Mouse (Mus musculus): ENCODE measurements around the gene Eomes.

Gene Eomes

GRCm38 (mm10) chr9:118488138-118488895 lies 10.3 kb downstream of the Eomes start:
- DNase-seq = peak; percentile 60

GRCm38 (mm10) chr9:118488896-118489578 lies 11.0 kb downstream of the Eomes start:
- no peak for DNase-seq

GRCm38 (mm10) chr9:118489579-118490019 lies 11.6 kb downstream of the Eomes start:
- DNase-seq = peak; percentile 54

- no peak for DNase-seq
Measured at GRCm38 (mm10) chr9:118491195-118491594, 13.2 kb downstream of the Eomes start.

GRCm38 (mm10) chr9:118492932-118493698 lies 15.1 kb downstream of the Eomes start:
- DNase-seq = no peak

- DNase-seq = no peak
Measured at GRCm38 (mm10) chr9:118494106-118494505, 16.1 kb downstream of the Eomes start.

- no peak for DNase-seq
Measured at GRCm38 (mm10) chr9:118495933-118496332, 17.9 kb downstream of the Eomes start.

GRCm38 (mm10) chr9:118496952-118497351 lies 18.9 kb downstream of the Eomes start:
- DNase-seq = no peak

GRCm38 (mm10) chr9:118498061-118498460 lies 20.0 kb downstream of the Eomes start:
- no peak for DNase-seq

- no peak for DNase-seq
Measured at GRCm38 (mm10) chr9:118500963-118501362, 23.0 kb downstream of the Eomes start.

- DNase-seq = peak; percentile 78
Measured at GRCm38 (mm10) chr9:118504656-118505055, 26.6 kb downstream of the Eomes start.

GRCm38 (mm10) chr9:118506020-118506403 lies 28.0 kb downstream of the Eomes start, which contains the start of gene Golga4:
TSS of gene Golga4 (plus strand) at chr9:118506267.
- DNase-seq = peak; percentile 83

GRCm38 (mm10) chr9:118506404-118507231 lies 28.6 kb downstream of the Eomes start:
- DNase-seq = peak; percentile 59

GRCm38 (mm10) chr9:118507552-118507951 lies 29.5 kb downstream of the Eomes start:
- peak; percentile 80 for DNase-seq

GRCm38 (mm10) chr9:118508601-118509000 lies 30.6 kb downstream of the Eomes start:
- no peak for DNase-seq

GRCm38 (mm10) chr9:118510941-118511690 lies 33.1 kb downstream of the Eomes start:
- DNase-seq = peak; percentile 72

- DNase-seq = peak; percentile 50
Measured at GRCm38 (mm10) chr9:118512681-118513233, 34.7 kb downstream of the Eomes start.

- DNase-seq = no peak
Measured at GRCm38 (mm10) chr9:118515476-118515875, 37.5 kb downstream of the Eomes start.

GRCm38 (mm10) chr9:118516162-118516561 lies 38.1 kb downstream of the Eomes start:
- no peak for DNase-seq

- no peak for DNase-seq
Measured at GRCm38 (mm10) chr9:118517619-118518018, 39.6 kb downstream of the Eomes start.

GRCm38 (mm10) chr9:118519101-118519500 lies 41.1 kb downstream of the Eomes start:
- DNase-seq = no peak

Data from kidney, adult 11 months (tissue).